Mouse (Mus musculus) kidney, embryonic 16.5 days (tissue): ENCODE results near the gene Sox5. TPM values are rescaled to one million over a fixed set of nuclear protein-coding genes. Genes with fewer than 3 reads are reported as not detected.

ENCODE experiments used
- ATAC-seq: fragments of 200-750 bp; cut with Nextera tagmentation; 2 replicates; pipeline ENCODE4 v1.8.0; 2017; ENCODE audit warnings: moderate TSS enrichment; ENCODE audit not compliant: low FRiP score, low TSS enrichment
- H3K27ac ChIP-seq: fragments of 300-500 bp; sonication (generic); 2 replicates; pipeline ENCODE4 v1.5.1; 2014; ENCODE audit warnings: low read length
- H3K27me3 ChIP-seq: fragments of 300-500 bp; sonication (generic); 2 replicates; pipeline ENCODE4 v1.6.1; 2014; ENCODE audit warnings: low read length, control low read depth, mixed read lengths; ENCODE audit not compliant: insufficient read depth
- H3K36me3 ChIP-seq: fragments of 300-500 bp; sonication (generic); 2 replicates; pipeline ENCODE4 v1.6.1; 2014; ENCODE audit warnings: low read length, control low read depth, mixed read lengths; ENCODE audit not compliant: insufficient read depth
- H3K4me1 ChIP-seq: fragments of 300-500 bp; sonication (generic); 2 replicates; pipeline ENCODE4 v1.6.1; 2014; ENCODE audit warnings: low read length, control low read depth, mixed read lengths; ENCODE audit not compliant: insufficient read depth
- H3K4me2 ChIP-seq: fragments of 300-500 bp; sonication (generic); replicated peaks from 2 replicates; pipeline ENCODE4 v1.6.1; 2014; ENCODE audit warnings: low read depth, low read length
- H3K4me3 ChIP-seq: fragments of 300-500 bp; sonication (generic); 2 replicates; pipeline ENCODE4 v1.5.1; 2014; ENCODE audit warnings: mild to moderate bottlenecking, low read length
- H3K9ac ChIP-seq: fragments of 300-500 bp; sonication (generic); replicated peaks from 2 replicates; pipeline ENCODE4 v1.6.1; 2014; ENCODE audit warnings: low read length
- H3K9me3 ChIP-seq: fragments of 300-500 bp; sonication (generic); 2 replicates; pipeline ENCODE4 v1.6.1; 2016; ENCODE audit warnings: low read length, control low read depth
- WGBS: fragments of 180-500 bp; shearing (Covaris S2); extraction: QIAGEN DNeasy Blood & Tissue Kit; methylation state at CpG from one replicate; pipeline ENCODE4 v1.1.7; 2014; 5-methylcytosine and 5-hydroxymethylcytosine counted together
- polyA plus RNA-seq: library from polyadenylated mRNA; unstranded; fragments of >200 nt; fragmentation: Nextera tagmentation; extraction: Ambion mirVana; gene quantifications from 2 replicates; pipeline ENCODE4 v1.2.1, GENCODE M21; 2015

Sox5 gene
- polyA plus RNA-seq, 1 experiment from 2014 or later, result 14.8 TPM

DNA sequence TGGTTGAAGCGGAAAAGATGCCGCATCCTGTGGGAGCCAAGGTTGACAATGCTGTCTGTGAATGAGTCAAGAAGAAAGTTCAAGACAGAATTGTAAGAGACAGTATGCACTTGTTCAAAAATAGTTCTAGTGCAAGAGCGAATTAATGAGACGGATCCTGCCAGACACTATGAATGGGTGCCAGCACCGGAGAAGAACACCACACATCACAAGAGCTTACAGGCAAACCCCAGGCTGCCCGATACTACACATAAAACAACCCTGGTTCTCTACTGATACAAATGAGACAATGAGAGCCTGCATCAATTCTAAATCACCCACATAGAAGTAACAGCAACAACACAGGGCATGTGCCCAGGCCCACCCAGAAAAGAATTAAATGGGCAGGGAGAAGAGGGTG, 8.0 kb downstream of the Sox5 start:
- no peaks in the 10 kb centered on the region for H3K36me3 ChIP-seq
- 90% methylated on average over 6 of the region's 6 CpGs for WGBS
- H3K4me1 ChIP-seq, result peaks cover 8% of the 10 kb centered on the region; the same call in 1 of the 2 replicates
- no peak for ATAC-seq
- no peak overlapping the region for H3K9ac ChIP-seq
- H3K4me2 ChIP-seq, result no peak overlapping the region
- no peak overlapping the region for H3K27ac ChIP-seq
- no peaks in the 10 kb centered on the region for H3K9me3 ChIP-seq
- no peak overlapping the region for H3K4me3 ChIP-seq
- no peaks in the 10 kb centered on the region for H3K27me3 ChIP-seq

- H3K4me2 ChIP-seq, result no peak overlapping the region
- ATAC-seq, result no peak
- H3K4me3 ChIP-seq, result no peak overlapping the region
- H3K36me3 ChIP-seq, result no peaks in the 10 kb centered on the region
- no peaks in the 10 kb centered on the region for H3K27me3 ChIP-seq
- 83% methylated on average over 2 of the region's 2 CpGs for WGBS
- no peak overlapping the region for H3K27ac ChIP-seq
- peaks cover 8% of the 10 kb centered on the region; the same call in 1 of the 2 replicates for H3K4me1 ChIP-seq
- no peaks in the 10 kb centered on the region for H3K9me3 ChIP-seq
- no peak overlapping the region for H3K9ac ChIP-seq
Observed at GRCm38 (mm10) chr6:144772985-144773384, 8.8 kb downstream of the Sox5 start.

DNA sequence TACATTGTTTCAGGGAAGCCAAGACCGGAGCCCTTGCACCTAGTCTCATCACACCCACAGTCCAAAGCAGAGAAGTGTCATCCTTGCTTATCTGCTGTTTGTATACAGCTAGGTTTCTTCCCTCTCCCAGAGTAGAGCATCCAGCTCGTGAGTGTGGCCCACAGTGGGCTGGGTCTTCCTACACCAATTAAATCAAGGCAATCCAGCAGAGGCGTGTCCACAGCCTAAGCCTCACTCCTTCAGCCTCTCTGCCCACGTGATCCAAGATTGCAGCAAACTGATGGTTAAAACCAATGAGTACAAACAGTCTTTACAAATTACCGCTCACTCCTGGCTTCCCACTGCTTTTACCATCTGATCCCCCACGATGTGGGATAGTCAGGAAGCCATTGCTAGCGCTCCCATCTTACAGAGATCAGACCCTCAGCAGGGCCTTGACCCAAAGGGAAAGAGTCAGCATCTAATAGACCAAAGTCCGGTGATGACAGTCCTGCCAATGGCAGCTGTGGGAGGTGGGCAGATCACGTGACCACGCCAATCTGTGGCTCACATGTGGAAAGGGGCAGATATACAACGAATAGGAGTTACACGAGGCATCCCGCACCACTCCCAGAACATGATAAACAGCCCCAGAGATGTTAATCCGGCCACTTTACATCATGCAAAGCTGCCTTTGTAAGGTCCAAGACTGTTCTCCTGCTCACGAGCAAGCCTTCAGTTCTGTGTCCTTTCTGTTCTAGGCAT, 9.4 kb downstream of the Sox5 start:
- H3K9ac ChIP-seq, result no peak overlapping the region
- WGBS, result 62% methylated on average over 15 of the region's 15 CpGs
- no peaks in the 10 kb centered on the region for H3K9me3 ChIP-seq
- H3K27me3 ChIP-seq, result no peaks in the 10 kb centered on the region
- H3K27ac ChIP-seq, result no peak overlapping the region
- H3K4me3 ChIP-seq, result no peak overlapping the region
- H3K4me1 ChIP-seq, result peaks cover 8% of the 10 kb centered on the region; the same call in 1 of the 2 replicates
- 0 out of 2 replicates have a peak, but pooled peaks have one; percentile 66 for ATAC-seq
- H3K4me2 ChIP-seq, result no peak overlapping the region
- H3K36me3 ChIP-seq, result no peaks in the 10 kb centered on the region

DNA sequence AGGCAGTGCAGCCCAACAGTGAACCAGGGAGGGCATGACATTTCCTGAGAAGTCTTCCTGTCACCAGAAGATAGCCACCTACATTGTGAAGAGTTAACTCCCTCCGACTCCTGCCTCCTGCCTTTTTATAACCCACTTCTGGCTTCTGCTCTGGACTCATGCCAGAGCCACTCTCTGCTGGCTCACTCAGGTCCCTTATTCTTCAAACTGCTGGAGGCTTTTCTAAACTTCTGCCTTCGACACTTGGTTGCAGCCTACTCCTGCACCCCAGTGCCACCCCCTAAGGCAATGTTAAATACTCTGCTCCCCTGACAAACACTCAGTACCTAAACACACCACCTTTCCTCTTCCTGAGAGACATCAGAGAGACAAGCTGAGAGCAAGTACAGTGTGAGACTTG, 12.7 kb downstream of the Sox5 start:
- Histone ChIP-seq H3K4me1 (no peaks in the 10 kb centered on the region), H3K4me3 (no peak overlapping the region), H3K9ac (no peak overlapping the region), H3K27ac (no peak overlapping the region), H3K27me3 (no peaks in the 10 kb centered on the region), H3K9me3 (no peaks in the 10 kb centered on the region), H3K36me3 (no peaks in the 10 kb centered on the region), H3K4me2 (no peak overlapping the region)
- 20% methylated on average over 2 of the region's 2 CpGs for WGBS
- ATAC-seq, result no peak

DNA sequence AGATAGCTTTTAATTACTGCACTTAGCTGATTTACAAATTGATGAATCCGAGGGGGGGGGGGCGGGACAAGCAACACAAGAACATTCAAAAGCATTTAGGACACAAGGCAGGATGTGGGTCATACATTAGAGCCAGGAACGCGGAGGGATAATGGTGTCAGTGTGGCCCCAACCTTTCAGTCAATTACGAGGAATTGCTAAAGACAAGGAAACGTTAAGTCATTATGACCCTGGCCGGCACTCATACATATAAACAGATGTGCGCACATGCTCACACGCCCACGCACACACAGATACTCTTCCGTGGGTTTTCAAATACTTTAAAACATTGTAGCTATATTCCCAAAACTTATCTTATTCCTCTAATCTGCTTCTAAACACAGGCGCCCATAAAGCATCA, 19.9 kb downstream of the Sox5 start:
- Histone ChIP-seq H3K9me3 (no peaks in the 10 kb centered on the region), H3K27ac (no peak overlapping the region), H3K4me3 (no peak overlapping the region), H3K27me3 (no peaks in the 10 kb centered on the region), H3K36me3 (no peaks in the 10 kb centered on the region), H3K4me2 (no peak overlapping the region), H3K9ac (no peak overlapping the region), H3K4me1 (0 out of 2 replicates have a peak, but pooled peaks cover 4% of the 10 kb centered on the region)
- 77% methylated on average over 12 of the region's 12 CpGs for WGBS
- no peak for ATAC-seq

GRCm38 (mm10) chr6:144759193-144759592, 22.6 kb downstream of the Sox5 start:
- no peak overlapping the region for H3K4me2 ChIP-seq
- H3K27me3 ChIP-seq, result no peaks in the 10 kb centered on the region
- no peak overlapping the region for H3K27ac ChIP-seq
- H3K4me3 ChIP-seq, result no peak overlapping the region
- H3K36me3 ChIP-seq, result no peaks in the 10 kb centered on the region
- 36% methylated on average over 8 of the region's 8 CpGs for WGBS
- no peak for ATAC-seq
- H3K9me3 ChIP-seq, result no peaks in the 10 kb centered on the region
- H3K9ac ChIP-seq, result no peak overlapping the region
- peaks cover 4% of the 10 kb centered on the region; the same call in 1 of the 2 replicates for H3K4me1 ChIP-seq

- 36% methylated on average over 14 of the region's 14 CpGs for WGBS
- Histone ChIP-seq H3K9ac (no peak overlapping the region), H3K9me3 (no peaks in the 10 kb centered on the region), H3K36me3 (no peaks in the 10 kb centered on the region), H3K27me3 (no peaks in the 10 kb centered on the region), H3K4me3 (no peak overlapping the region), H3K27ac (no peak overlapping the region), H3K4me2 (no peak overlapping the region), H3K4me1 (peaks cover 10% of the 10 kb centered on the region)
- no peak for ATAC-seq
Observed at GRCm38 (mm10) chr6:144757414-144757813, 24.4 kb downstream of the Sox5 start.

- peaks cover 10% of the 10 kb centered on the region for H3K4me1 ChIP-seq
- H3K9ac ChIP-seq, result no peak overlapping the region
- no peak overlapping the region for H3K4me3 ChIP-seq
- ATAC-seq, result no peak
- WGBS, result 86% methylated on average over 14 of the region's 14 CpGs
- H3K9me3 ChIP-seq, result 0 out of 2 replicates have a peak, but pooled peaks cover 3% of the 10 kb centered on the region
- no peaks in the 10 kb centered on the region for H3K36me3 ChIP-seq
- H3K27ac ChIP-seq, result no peak overlapping the region
- H3K27me3 ChIP-seq, result no peaks in the 10 kb centered on the region
- H3K4me2 ChIP-seq, result no peak overlapping the region
Observed at GRCm38 (mm10) chr6:144756444-144756843, 25.3 kb downstream of the Sox5 start.

DNA sequence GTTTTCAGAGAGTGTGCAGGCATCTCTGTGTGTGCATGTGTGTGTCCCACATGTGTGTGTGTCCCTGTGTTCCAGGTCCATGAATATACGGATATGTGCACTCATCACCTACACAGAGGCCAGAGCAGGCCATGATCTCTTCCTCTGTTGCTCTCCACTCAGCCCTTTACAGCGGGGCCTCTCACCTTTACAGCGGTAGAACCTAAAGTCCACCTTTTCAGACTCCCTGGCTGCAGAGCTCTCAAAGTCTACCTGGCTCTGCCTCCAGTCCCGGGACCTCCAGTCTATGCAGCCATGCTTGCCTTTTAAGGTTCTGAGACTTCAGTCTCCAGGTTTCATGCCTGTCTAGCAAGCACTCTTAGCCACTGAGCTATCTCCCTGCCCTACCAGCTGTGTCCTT, 26.5 kb downstream of the Sox5 start:
- Histone ChIP-seq H3K4me2 (no peak overlapping the region), H3K9me3 (0 out of 2 replicates have a peak, but pooled peaks cover 3% of the 10 kb centered on the region), H3K27ac (no peak overlapping the region), H3K9ac (no peak overlapping the region), H3K27me3 (no peaks in the 10 kb centered on the region), H3K4me1 (peaks cover 10% of the 10 kb centered on the region), H3K4me3 (no peak overlapping the region), H3K36me3 (no peaks in the 10 kb centered on the region)
- WGBS, result 88% methylated on average over 4 of the region's 4 CpGs
- no peak for ATAC-seq

DNA sequence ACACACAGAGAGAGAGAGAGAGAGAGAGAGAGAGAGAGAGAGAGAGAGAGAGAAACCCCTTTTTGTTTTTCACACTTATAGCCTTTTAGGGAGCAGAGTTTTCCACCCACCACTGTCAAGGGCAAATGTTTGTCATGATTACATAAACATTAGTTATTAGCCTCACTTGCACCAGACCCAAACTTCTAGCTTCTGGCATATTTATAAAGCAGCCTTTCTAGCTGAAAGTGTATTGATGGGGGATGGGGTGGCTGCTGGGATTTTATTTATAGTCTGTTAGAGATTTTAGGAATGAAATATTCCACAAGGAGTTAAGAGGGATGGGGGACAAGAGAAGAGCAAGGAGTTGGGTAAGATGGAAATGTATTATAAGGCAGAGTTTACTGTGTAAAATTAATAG, 27.4 kb downstream of the Sox5 start:
- Histone ChIP-seq H3K9ac (no peak overlapping the region), H3K4me3 (no peak overlapping the region), H3K4me1 (peaks cover 8% of the 10 kb centered on the region), H3K4me2 (no peak overlapping the region), H3K27ac (peak overlapping the region; percentile 60), H3K9me3 (0 out of 2 replicates have a peak, but pooled peaks cover 3% of the 10 kb centered on the region), H3K36me3 (no peaks in the 10 kb centered on the region), H3K27me3 (no peaks in the 10 kb centered on the region)
- no peak for ATAC-seq
